Mouse (Mus musculus) hindbrain, embryonic 16.5 days (tissue): ENCODE measurements around the gene Iqcj. TPM values are rescaled to one million over a fixed set of nuclear protein-coding genes. Genes with fewer than 3 reads are reported as not detected.

Experiments
- ATAC-seq: fragments of 200-750 bp; cut with Nextera tagmentation; 2 replicates; pipeline ENCODE4 v1.8.0; 2017; ENCODE audit warnings: moderate TSS enrichment, moderate library complexity
- H3K27ac ChIP-seq: fragments of 300-500 bp; sonication (generic); 2 replicates; pipeline ENCODE4 v1.5.1; 2014; ENCODE audit warnings: low read depth, mild to moderate bottlenecking, control low read depth, low read length, moderate library complexity
- H3K27me3 ChIP-seq: fragments of 300-500 bp; sonication (generic); replicated peaks from 2 replicates; pipeline ENCODE4 v1.6.1; 2014; ENCODE audit warnings: low read length; ENCODE audit not compliant: control insufficient read depth, insufficient read depth
- H3K36me3 ChIP-seq: fragments of 300-500 bp; sonication (generic); 2 replicates; pipeline ENCODE4 v1.6.1; 2014; ENCODE audit warnings: mild to moderate bottlenecking, low read length, moderate library complexity, mixed read lengths; ENCODE audit not compliant: control insufficient read depth, insufficient read depth
- H3K4me1 ChIP-seq: fragments of 300-500 bp; sonication (generic); 2 replicates; pipeline ENCODE4 v1.6.1; 2014; ENCODE audit warnings: low read depth, low read length; ENCODE audit not compliant: control insufficient read depth, insufficient read depth
- H3K4me2 ChIP-seq: fragments of 300-500 bp; sonication (generic); 2 replicates; pipeline ENCODE4 v1.6.1; 2014; ENCODE audit warnings: mild to moderate bottlenecking, low read length, control low read depth, moderate library complexity
- H3K4me3 ChIP-seq: fragments of 300-500 bp; sonication (generic); 2 replicates; pipeline ENCODE4 v1.5.1; 2014; ENCODE audit warnings: mild to moderate bottlenecking, low read length, control low read depth, moderate library complexity
- H3K9ac ChIP-seq: fragments of 300-500 bp; sonication (generic); 2 replicates; pipeline ENCODE4 v1.6.1; 2014; ENCODE audit warnings: low read depth, mild to moderate bottlenecking, control low read depth, low read length, moderate library complexity
- H3K9me3 ChIP-seq: fragments of 300-500 bp; sonication (generic); 2 replicates; pipeline ENCODE4 v1.6.1; 2014; ENCODE audit warnings: mild to moderate bottlenecking, low read length, moderate library complexity; ENCODE audit not compliant: control insufficient read depth
- WGBS: fragments of 180-500 bp; shearing (Covaris S2); extraction: QIAGEN DNeasy Blood & Tissue Kit; methylation state at CpG from one replicate; pipeline ENCODE4 v1.1.7; 2014; 5-methylcytosine and 5-hydroxymethylcytosine counted together
- polyA plus RNA-seq: library from polyadenylated mRNA; unstranded; fragments of >200 nt; fragmentation: Nextera tagmentation; extraction: Ambion mirVana; gene quantifications from 2 replicates; pipeline ENCODE4 v1.2.1, GENCODE M21; 2015

The Iqcj gene
- polyA plus RNA-seq, 1 experiment from 2014 or later: 1.2 TPM

DNA sequence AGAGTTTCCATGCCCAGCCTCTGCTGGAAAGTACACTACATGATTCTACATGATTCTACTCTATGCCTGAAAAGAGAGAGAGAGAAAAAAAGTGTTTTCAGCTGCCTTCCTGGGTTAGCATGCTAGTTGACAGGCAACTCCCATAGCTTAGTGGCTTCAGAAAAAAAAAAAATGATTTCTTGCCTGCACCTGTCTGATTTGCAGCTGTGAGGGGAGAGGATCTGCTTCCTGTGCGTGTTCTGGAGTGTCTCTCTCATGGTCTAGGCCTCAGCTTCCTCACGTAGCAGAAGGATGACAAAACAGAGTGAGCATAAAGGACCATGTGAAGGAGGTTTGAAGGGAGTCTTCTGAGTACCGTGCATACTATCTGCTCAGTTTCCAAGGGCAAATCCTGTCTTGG, 39.9 kb downstream of the Iqcj start:
- H3K4me3 ChIP-seq: no peak overlapping the region
- H3K9ac ChIP-seq: no peak overlapping the region
- H3K36me3 ChIP-seq: no peaks in the 10 kb centered on the region
- 80% methylated on average over 3 of the region's 3 CpGs for WGBS
- no peak for ATAC-seq
- no peaks in the 10 kb centered on the region for H3K27me3 ChIP-seq
- H3K9me3 ChIP-seq: no peaks in the 10 kb centered on the region
- no peaks in the 10 kb centered on the region; the same call in 1 of the 2 replicates for H3K4me1 ChIP-seq
- no peak overlapping the region for H3K27ac ChIP-seq
- no peak overlapping the region for H3K4me2 ChIP-seq

DNA sequence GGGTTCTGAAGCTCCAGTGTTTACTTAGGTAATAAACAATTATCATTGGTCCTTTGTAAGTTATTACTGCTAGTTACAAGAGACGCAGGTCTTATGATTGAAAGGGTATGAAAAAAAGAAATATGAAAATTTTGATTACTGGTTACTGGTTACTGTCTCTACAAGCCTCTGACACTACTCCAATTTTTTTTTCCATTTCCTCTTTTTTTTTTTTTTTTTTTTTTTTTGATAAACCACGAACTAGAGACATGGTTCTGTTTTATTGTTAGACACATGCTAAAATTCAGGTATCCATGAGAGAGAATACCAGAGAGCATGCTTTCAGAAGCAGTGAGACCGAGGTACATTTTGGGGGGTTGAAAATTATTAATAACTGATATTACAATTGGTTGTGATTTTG, 43.8 kb downstream of the Iqcj start:
- no peaks in the 10 kb centered on the region for H3K27me3 ChIP-seq
- H3K9ac ChIP-seq: no peak overlapping the region
- no peaks in the 10 kb centered on the region; the same call in 1 of the 2 replicates for H3K4me1 ChIP-seq
- no peaks in the 10 kb centered on the region for H3K9me3 ChIP-seq
- H3K4me3 ChIP-seq: no peak overlapping the region
- WGBS: 88% methylated on average over 3 of the region's 3 CpGs
- ATAC-seq: no peak
- H3K36me3 ChIP-seq: no peaks in the 10 kb centered on the region
- no peak overlapping the region for H3K27ac ChIP-seq
- H3K4me2 ChIP-seq: no peak overlapping the region

DNA sequence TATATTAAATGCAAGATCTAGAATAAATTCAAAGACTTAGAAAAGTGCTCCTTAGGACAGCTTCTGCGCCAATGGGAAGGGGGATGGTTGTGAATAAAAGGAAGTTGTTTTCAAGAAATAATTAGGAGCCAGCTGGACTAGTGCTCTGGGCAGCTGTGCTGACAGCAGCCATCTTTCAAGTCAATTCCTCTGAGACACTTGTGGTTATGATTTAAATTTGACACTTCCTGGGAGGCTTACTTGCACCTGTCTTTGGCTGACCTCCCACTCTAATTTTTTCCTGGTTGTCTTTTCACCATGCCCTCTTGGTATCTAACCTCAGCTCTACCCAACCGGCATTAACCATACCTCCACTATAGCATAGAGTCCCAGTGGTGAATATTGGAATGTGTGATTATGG, 55.0 kb downstream of the Iqcj start:
- no peaks in the 10 kb centered on the region for H3K27me3 ChIP-seq
- no peak overlapping the region for H3K4me3 ChIP-seq
- no peaks in the 10 kb centered on the region for H3K36me3 ChIP-seq
- no peak for ATAC-seq
- no peaks in the 10 kb centered on the region for H3K4me1 ChIP-seq
- no peaks in the 10 kb centered on the region for H3K9me3 ChIP-seq
- no peak overlapping the region for H3K27ac ChIP-seq
- H3K9ac ChIP-seq: no peak overlapping the region
- no peak overlapping the region for H3K4me2 ChIP-seq
- WGBS: 76% methylated on average over 2 of the region's 2 CpGs

GRCm38 (mm10) chr3:67952517-67952940, 60.5 kb downstream of the Iqcj start:
- no peak overlapping the region for H3K9ac ChIP-seq
- H3K4me2 ChIP-seq: no peak overlapping the region
- no peaks in the 10 kb centered on the region for H3K27me3 ChIP-seq
- no peak overlapping the region for H3K4me3 ChIP-seq
- no peaks in the 10 kb centered on the region for H3K36me3 ChIP-seq
- H3K4me1 ChIP-seq: peaks cover 5% of the 10 kb centered on the region
- no peaks in the 10 kb centered on the region for H3K9me3 ChIP-seq
- ATAC-seq: peak; percentile 81
- WGBS: 25% methylated on average over 5 of the region's 5 CpGs
- no peak overlapping the region for H3K27ac ChIP-seq

DNA sequence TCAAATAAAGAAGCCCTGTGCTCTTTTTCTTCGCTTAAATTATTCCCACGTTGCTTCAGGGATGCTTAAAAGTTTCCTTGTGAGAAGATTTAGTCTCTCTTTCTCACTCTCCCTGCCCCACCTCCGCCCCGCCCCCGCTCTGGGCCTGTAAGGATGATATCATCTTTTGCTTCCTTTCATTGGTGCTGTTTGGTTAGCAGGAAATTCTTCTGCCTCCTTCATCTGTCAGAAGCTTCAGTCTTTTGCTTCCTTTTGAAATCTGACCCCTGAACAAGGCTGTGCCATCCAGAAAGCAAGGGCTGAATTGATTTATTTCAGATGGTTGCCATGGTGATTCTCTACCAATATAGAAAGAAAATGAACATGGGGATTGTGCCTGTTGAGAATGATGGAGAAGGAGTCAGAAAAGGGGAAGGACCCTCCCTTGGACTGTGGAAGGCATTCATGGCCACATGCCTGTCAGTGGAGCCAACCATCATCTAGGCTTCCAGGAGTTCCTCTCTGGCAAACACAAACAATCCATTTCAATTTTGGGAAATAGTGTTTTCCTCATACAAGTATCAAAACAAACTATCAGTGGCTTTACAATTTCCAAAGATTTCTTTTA, 62.5 kb downstream of the Iqcj start:
- Histone ChIP-seq H3K4me3 (no peak overlapping the region), H3K9me3 (no peaks in the 10 kb centered on the region), H3K27ac (no peak overlapping the region), H3K27me3 (no peaks in the 10 kb centered on the region), H3K9ac (no peak overlapping the region), H3K4me1 (peaks cover 8% of the 10 kb centered on the region), H3K4me2 (no peak overlapping the region), H3K36me3 (no peaks in the 10 kb centered on the region)
- ATAC-seq: peak; percentile 68
- 26% methylated on average over 5 of the region's 5 CpGs for WGBS

GRCm38 (mm10) chr3:67959672-67960071, 67.7 kb downstream of the Iqcj start:
- no peak overlapping the region for H3K4me2 ChIP-seq
- no peak overlapping the region for H3K9ac ChIP-seq
- H3K9me3 ChIP-seq: no peaks in the 10 kb centered on the region
- peak overlapping the region; percentile 55; the same call in 1 of the 2 replicates for H3K27ac ChIP-seq
- no peaks in the 10 kb centered on the region for H3K36me3 ChIP-seq
- 31% methylated on average over 7 of the region's 7 CpGs for WGBS
- peak; percentile 70; the same call in 1 of the 2 replicates for ATAC-seq
- no peak overlapping the region for H3K4me3 ChIP-seq
- peaks cover 7% of the 10 kb centered on the region for H3K4me1 ChIP-seq
- H3K27me3 ChIP-seq: no peaks in the 10 kb centered on the region

GRCm38 (mm10) chr3:67960133-67960532, 68.1 kb downstream of the Iqcj start:
- peak; percentile 65 for ATAC-seq
- no peak overlapping the region for H3K9ac ChIP-seq
- no peaks in the 10 kb centered on the region for H3K27me3 ChIP-seq
- no peak overlapping the region for H3K4me2 ChIP-seq
- H3K4me3 ChIP-seq: no peak overlapping the region
- H3K27ac ChIP-seq: peak overlapping the region; percentile 55
- no peaks in the 10 kb centered on the region for H3K36me3 ChIP-seq
- peaks cover 6% of the 10 kb centered on the region; the same call in 1 of the 2 replicates for H3K4me1 ChIP-seq
- no peaks in the 10 kb centered on the region for H3K9me3 ChIP-seq
- WGBS: 16% methylated on average over 3 of the region's 3 CpGs

- no peak overlapping the region for H3K27ac ChIP-seq
- ATAC-seq: no peak
- H3K4me1 ChIP-seq: peaks cover 6% of the 10 kb centered on the region; the same call in 1 of the 2 replicates
- H3K4me3 ChIP-seq: no peak overlapping the region
- no peak overlapping the region for H3K9ac ChIP-seq
- no peaks in the 10 kb centered on the region for H3K36me3 ChIP-seq
- H3K27me3 ChIP-seq: no peaks in the 10 kb centered on the region
- H3K9me3 ChIP-seq: no peaks in the 10 kb centered on the region
- no peak overlapping the region for H3K4me2 ChIP-seq
Measured at GRCm38 (mm10) chr3:67960727-67961126, 68.7 kb downstream of the Iqcj start.

- Histone ChIP-seq H3K9me3 (no peaks in the 10 kb centered on the region), H3K4me3 (no peak overlapping the region), H3K27ac (no peak overlapping the region), H3K4me1 (peaks cover 6% of the 10 kb centered on the region; the same call in 1 of the 2 replicates), H3K9ac (no peak overlapping the region), H3K27me3 (no peaks in the 10 kb centered on the region), H3K36me3 (no peaks in the 10 kb centered on the region), H3K4me2 (no peak overlapping the region)
- 91% methylated on average over 6 of the region's 6 CpGs for WGBS
- ATAC-seq: no peak
Measured at GRCm38 (mm10) chr3:67961934-67962639, 70.1 kb downstream of the Iqcj start.
